Mouse (Mus musculus) inflammation-experienced regulatory T-cells, adult 16 weeks (primary cell): ENCODE measurements around the gene Dab2. TPM values are rescaled to one million over a fixed set of nuclear protein-coding genes. Genes with fewer than 3 reads are reported as not detected.

Experiments used
- polyA plus RNA-seq: library from polyadenylated mRNA; unstranded; fragments of 100-300 nt; shearing (Covaris generic); gene quantifications from one replicate; pipeline ENCODE4 v1.2.1, GENCODE M21; 2017

Gene Dab2
- polyA plus RNA-seq = not detected

GRCm38 (mm10) chr15:6299554-6299953, at the start of gene Dab2:
Dab2 (plus strand) TSS chr15:6299788.

DNA sequence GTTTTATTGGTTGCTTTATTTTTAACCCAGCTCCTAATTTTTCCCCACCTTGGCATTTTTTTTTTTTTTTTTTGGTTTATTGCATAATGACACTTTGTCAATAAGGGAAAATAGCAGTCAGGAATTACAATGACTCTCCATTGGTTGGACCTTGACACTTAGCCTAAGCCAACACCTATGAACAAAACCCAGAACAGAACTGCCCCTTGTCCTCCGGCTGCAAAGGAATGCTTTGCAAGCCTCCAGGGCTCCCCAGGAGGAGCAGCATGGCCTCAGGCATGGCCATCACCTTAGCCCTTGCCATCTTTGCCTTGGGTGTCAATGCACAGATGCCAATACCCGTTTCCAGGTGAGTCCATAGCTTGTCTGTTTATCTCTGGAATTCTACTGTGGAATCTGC, 145.5 kb downstream of the Dab2 start, which contains the start of gene C9:
C9 (plus strand) TSS at position 193 of the 400 bp plus-strand sequence.

Other genes with a start within 250 kb of the Dab2 start
- not detected for gene C9, start 145.5 kb downstream of the Dab2 start, polyA plus RNA-seq
- gene Fyb, start 223.1 kb downstream of the Dab2 start, polyA plus RNA-seq = 689 TPM